12 mouse cellular contexts compared by ENCODE assay signal in genomic region chr17:33926207-33926932, GRCm38 (mm10). TPM values are rescaled to one million over a fixed set of nuclear protein-coding genes. Genes with fewer than 3 reads are reported as not detected.
DNase-seq lines count a peak whose midpoint lies in the region; ATAC-seq and TF ChIP-seq lines count a peak whose summit lies in the region.
"Had no signal": no experiment of that assay in that cellular context is flagged by ENCODE, and none has a peak within 500 bp of the region (broad histone marks: within the 10 kb centered on the region; RNA-seq: fewer than 3 reads in every experiment).

No protein-coding gene starts in this region.

- TF ChIP-seq EP300 in ES-Bruce4 (IDR thresholded peaks at IDR 0.05; ENCODE audit: insufficient read depth, low read depth, low read length) = no peak

- ATAC-seq in lung, embryonic 14.5 days (ENCODE audit: insufficient read depth) = no peak
- ATAC-seq in forebrain, embryonic 11.5 days (replicated peaks; ENCODE audit: low FRiP score) = no peak

- DNase-seq in heart, adult 11 months = peak; percentile 91
- no peak for DNase-seq in heart, adult 8-10 months (ENCODE audit: low spot score)
- peak; percentile 41 for DNase-seq in lung, embryonic 14.5 days
- no peak for DNase-seq in lung, postnatal 14 days
- peak; percentile 29 to 73 for DNase-seq in kidney, postnatal 36 days
- no peak for DNase-seq in forebrain, embryonic 11.5 days (ENCODE audit: low spot score)
- DNase-seq in gastrocnemius, postnatal 4 days (ENCODE audit: low spot score in 2 of 2) = no peak

- no peak for TF ChIP-seq POLR2A in ES-Bruce4 (IDR thresholded peaks at IDR 0.05; ENCODE audit: insufficient read depth, low read length)

- H3K4me2 ChIP-seq in lung, embryonic 14.5 days = no peak overlapping the region
- no peak overlapping the region for H3K4me2 ChIP-seq in forebrain, embryonic 11.5 days (ENCODE audit: low read depth, low read length, severe bottlenecking)
- H3K4me2 ChIP-seq: embryonic facial prominence, embryonic 12.5 days; hindbrain, embryonic 12.5 days; stomach, embryonic 15.5 days had no signal

- H3K36me3 ChIP-seq in lung, embryonic 14.5 days (ENCODE audit: insufficient read depth) = peaks cover 6% of the 10 kb centered on the region; the same call in 1 of the 2 replicates
- H3K36me3 ChIP-seq in ES-Bruce4 (ENCODE audit: control insufficient read depth, insufficient read depth, low read length, poor library complexity, severe bottlenecking) = no peaks in the 10 kb centered on the region
- no peaks in the 10 kb centered on the region for H3K36me3 ChIP-seq in forebrain, embryonic 11.5 days (ENCODE audit: control insufficient read depth, insufficient read depth, low read length)
- H3K36me3 ChIP-seq: stomach, embryonic 15.5 days had no signal

- H3K27me3 ChIP-seq in lung, embryonic 14.5 days (ENCODE audit: insufficient read depth, low read length) = no peaks in the 10 kb centered on the region
- H3K27me3 ChIP-seq in ES-Bruce4 (ENCODE audit: control insufficient read depth, insufficient read depth, low read length, poor library complexity, severe bottlenecking) = no peaks in the 10 kb centered on the region
- H3K27me3 ChIP-seq in forebrain, embryonic 11.5 days (ENCODE audit: control insufficient read depth, insufficient read depth, low read length) = no peaks in the 10 kb centered on the region
- H3K27me3 ChIP-seq: embryonic facial prominence, embryonic 12.5 days; hindbrain, embryonic 12.5 days; stomach, embryonic 15.5 days had no signal

- peak; percentile 53 for TF ChIP-seq CTCF in lung, embryonic 14.5 days (IDR thresholded peaks at IDR 0.05; ENCODE audit: low read depth)
- TF ChIP-seq CTCF in ES-Bruce4 (IDR thresholded peaks at IDR 0.05; ENCODE audit: low read depth, low read length) = peak; percentile 73

- no peak overlapping the region for H3K4me3 ChIP-seq in lung, embryonic 14.5 days (ENCODE audit: low read depth, low read length)
- no peak overlapping the region for H3K4me3 ChIP-seq in ES-Bruce4 (ENCODE audit: low read depth, low read length)
- no peak overlapping the region for H3K4me3 ChIP-seq in forebrain, embryonic 11.5 days (ENCODE audit: low read depth, low read length)
- H3K4me3 ChIP-seq: embryonic facial prominence, embryonic 12.5 days; hindbrain, embryonic 12.5 days; stomach, embryonic 15.5 days had no signal

- no peak overlapping the region for H3K27ac ChIP-seq in lung, embryonic 14.5 days (ENCODE audit: low read depth)
- H3K27ac ChIP-seq in ES-Bruce4 (ENCODE audit: insufficient read depth, low read length) = no peak overlapping the region
- H3K27ac ChIP-seq in forebrain, embryonic 11.5 days (ENCODE audit: low read depth, low read length) = no peak overlapping the region
- H3K27ac ChIP-seq: embryonic facial prominence, embryonic 12.5 days; hindbrain, embryonic 12.5 days; macrophage; stomach, embryonic 15.5 days had no signal

- H3K9me3 ChIP-seq in lung, embryonic 14.5 days (ENCODE audit: low read depth, low read length) = no peaks in the 10 kb centered on the region
- H3K9me3 ChIP-seq in ES-Bruce4 (replicated peaks; ENCODE audit: control insufficient read depth, insufficient read depth, low read length, poor library complexity, severe bottlenecking) = no peaks in the 10 kb centered on the region
- H3K9me3 ChIP-seq in forebrain, embryonic 11.5 days (ENCODE audit: control insufficient read depth, low read length) = no peaks in the 10 kb centered on the region
- H3K9me3 ChIP-seq: embryonic facial prominence, embryonic 12.5 days; hindbrain, embryonic 12.5 days; stomach, embryonic 15.5 days had no signal

- no peaks in the 10 kb centered on the region for H3K4me1 ChIP-seq in lung, embryonic 14.5 days (ENCODE audit: insufficient read depth)
- no peaks in the 10 kb centered on the region for H3K4me1 ChIP-seq in ES-Bruce4 (ENCODE audit: control insufficient read depth, insufficient read depth, low read length)
- peaks cover 11% of the 10 kb centered on the region; the same call in 1 of the 2 replicates for H3K4me1 ChIP-seq in forebrain, embryonic 11.5 days (replicated peaks; ENCODE audit: control insufficient read depth, insufficient read depth, low read length)

- H3K9ac ChIP-seq in lung, embryonic 14.5 days = no peak overlapping the region
- H3K9ac ChIP-seq in ES-Bruce4 (ENCODE audit: low read depth, poor library complexity, severe bottlenecking) = no peak overlapping the region
- H3K9ac ChIP-seq in forebrain, embryonic 11.5 days (ENCODE audit: low read length) = no peak overlapping the region
- H3K9ac ChIP-seq: embryonic facial prominence, embryonic 12.5 days; hindbrain, embryonic 12.5 days; stomach, embryonic 15.5 days had no signal

- WGBS in lung, embryonic 14.5 days = 72% methylated on average over 16 of the region's 17 CpGs
- WGBS in forebrain, embryonic 11.5 days = 76% methylated on average over 17 of the region's 17 CpGs

RNA-seq across cellular contexts. Expression of gene Rgl2, which starts 3.0 kb away (rescaled TPM):
- 10 to 100 TPM; 29.8 to 35.1 (median 34.1) TPM for total RNA-seq in heart, adult 8-10 months (2022)
- 38.2 and 49.1 TPM in 2 replicates for polyA plus RNA-seq in lung, embryonic 14.5 days (2014; fragmentation: Nextera tagmentation; extraction: Ambion mirVana)
- polyA plus RNA-seq in ES-Bruce4 (2011; ENCODE audit: insufficient read depth, insufficient read length, low read depth, missing spikeins) = 34.7 and 37.5 TPM in 2 replicates
- 48.0 and 51.5 TPM in 2 replicates for polyA plus RNA-seq in forebrain, embryonic 11.5 days (2014; fragmentation: Nextera tagmentation; extraction: Ambion mirVana)
- 10 to 100 TPM; 43.2 to 48.4 TPM for total RNA-seq in gastrocnemius, postnatal 4 days (2021)

RNA-seq across cellular contexts. Expression of gene Zbtb22, which starts 10.7 kb away (rescaled TPM):
- total RNA-seq in heart, adult 8-10 months (2022) = 10 to 100 TPM; 18.1 to 21.0 (median 19.3) TPM
- 11.1 and 13.2 TPM in 2 replicates for polyA plus RNA-seq in lung, embryonic 14.5 days (2014; fragmentation: Nextera tagmentation; extraction: Ambion mirVana)
- polyA plus RNA-seq in ES-Bruce4 (2011; ENCODE audit: insufficient read depth, insufficient read length, low read depth, missing spikeins) = 14.8 and 20.7 TPM in 2 replicates
- polyA plus RNA-seq in forebrain, embryonic 11.5 days (2014; fragmentation: Nextera tagmentation; extraction: Ambion mirVana) = 13.0 and 14.9 TPM in 2 replicates
- 10 to 100 TPM; 24.9 to 26.8 TPM for total RNA-seq in gastrocnemius, postnatal 4 days (2021)

RNA-seq across cellular contexts. Expression of gene Tapbp, which starts 10.7 kb away (rescaled TPM):
- 100 to 1,000 TPM in 2 of 4 experiments, 10 to 100 TPM in 2; 96.8 to 113 (median 105) TPM for total RNA-seq in heart, adult 8-10 months (2022)
- 30.1 and 31.4 TPM in 2 replicates for polyA plus RNA-seq in lung, embryonic 14.5 days (2014; fragmentation: Nextera tagmentation; extraction: Ambion mirVana)
- 81.0 and 97.3 TPM in 2 replicates for polyA plus RNA-seq in ES-Bruce4 (2011; ENCODE audit: insufficient read depth, insufficient read length, low read depth, missing spikeins)
- 13.9 and 15.5 TPM in 2 replicates for polyA plus RNA-seq in forebrain, embryonic 11.5 days (2014; fragmentation: Nextera tagmentation; extraction: Ambion mirVana)
- 10 to 100 TPM; 43.2 to 43.9 TPM for total RNA-seq in gastrocnemius, postnatal 4 days (2021)

RNA-seq across cellular contexts. Expression of gene Pfdn6, which starts 13.8 kb away (rescaled TPM):
- 10 to 100 TPM; 62.7 to 82.9 (median 71.1) TPM for total RNA-seq in heart, adult 8-10 months (2022)
- 142 and 145 TPM in 2 replicates for polyA plus RNA-seq in lung, embryonic 14.5 days (2014; fragmentation: Nextera tagmentation; extraction: Ambion mirVana)
- 146 and 152 TPM in 2 replicates for polyA plus RNA-seq in ES-Bruce4 (2011; ENCODE audit: insufficient read depth, insufficient read length, low read depth, missing spikeins)
- polyA plus RNA-seq in forebrain, embryonic 11.5 days (2014; fragmentation: Nextera tagmentation; extraction: Ambion mirVana) = 202 and 214 TPM in 2 replicates
- 10 to 100 TPM; 73.2 to 74.5 TPM for total RNA-seq in gastrocnemius, postnatal 4 days (2021)

RNA-seq across cellular contexts. Expression of gene Wdr46, which starts 14.1 kb away (rescaled TPM):
- total RNA-seq in heart, adult 8-10 months (2022) = 10 to 100 TPM; 10.1 to 12.8 (median 11.6) TPM
- polyA plus RNA-seq in lung, embryonic 14.5 days (2014; fragmentation: Nextera tagmentation; extraction: Ambion mirVana) = 29.5 and 37.2 TPM in 2 replicates
- 25.3 and 30.2 TPM in 2 replicates for polyA plus RNA-seq in ES-Bruce4 (2011; ENCODE audit: insufficient read depth, insufficient read length, low read depth, missing spikeins)
- 42.6 and 47.2 TPM in 2 replicates for polyA plus RNA-seq in forebrain, embryonic 11.5 days (2014; fragmentation: Nextera tagmentation; extraction: Ambion mirVana)
- 10 to 100 TPM; 18.8 to 20.0 TPM for total RNA-seq in gastrocnemius, postnatal 4 days (2021)

Comparison
In these comparisons a context has a peak if more than half of its experiments do, and no peak if none do; other contexts are left out.
1. DNase-seq: peak in heart, adult 11 months (single experiment), lung, embryonic 14.5 days (single experiment) and kidney, postnatal 36 days (2 of 2); none in heart, adult 8-10 months (single experiment), lung, postnatal 14 days (single experiment), forebrain, embryonic 11.5 days (single experiment) and gastrocnemius, postnatal 4 days (0 of 2).